Mouse (Mus musculus): ENCODE results near the gene Nav1.
"Not testable (repeated sequence)": the region's sequence is repeated elsewhere in the genome, so short reads cannot be mapped to it uniquely, and the experiment has no call there.

Gene Nav1

GRCm38 (mm10) chr1:135492406-135492805 lies 114.7 kb downstream of the Nav1 start:
- no peak for DNase-seq (ENCODE audit: low spot score in 2 of 2)

GRCm38 (mm10) chr1:135490931-135491666 lies 116.0 kb downstream of the Nav1 start:
- DNase-seq (ENCODE audit: low spot score in 2 of 2), result no peak

GRCm38 (mm10) chr1:135488879-135489278 lies 118.2 kb downstream of the Nav1 start:
- DNase-seq (ENCODE audit: low spot score in 2 of 2), result no peak

GRCm38 (mm10) chr1:135485179-135485578 lies 121.9 kb downstream of the Nav1 start:
- no peak for DNase-seq (ENCODE audit: low spot score in 2 of 2)

GRCm38 (mm10) chr1:135484503-135485051 lies 122.5 kb downstream of the Nav1 start:
- not testable (repeated sequence) for DNase-seq (ENCODE audit: low spot score in 2 of 2)

- no peak for DNase-seq (ENCODE audit: low spot score in 2 of 2)
Observed at GRCm38 (mm10) chr1:135483971-135484370, 123.1 kb downstream of the Nav1 start.

- DNase-seq (ENCODE audit: low spot score in 2 of 2), result no peak
Observed at GRCm38 (mm10) chr1:135482666-135483065, 124.4 kb downstream of the Nav1 start.

- DNase-seq (ENCODE audit: low spot score in 2 of 2), result peak in 1 of 2 experiments; percentile 50
Observed at GRCm38 (mm10) chr1:135481656-135482055, 125.4 kb downstream of the Nav1 start.

- DNase-seq (ENCODE audit: low spot score in 2 of 2), result no peak
Observed at GRCm38 (mm10) chr1:135480815-135481214, 126.3 kb downstream of the Nav1 start.

- DNase-seq (ENCODE audit: low spot score in 2 of 2), result no peak
Observed at GRCm38 (mm10) chr1:135475571-135475895, 131.6 kb downstream of the Nav1 start.

- no peak for DNase-seq (ENCODE audit: low spot score in 2 of 2)
Observed at GRCm38 (mm10) chr1:135474861-135475570, 132.1 kb downstream of the Nav1 start.

- DNase-seq (ENCODE audit: low spot score in 2 of 2), result no peak
Observed at GRCm38 (mm10) chr1:135472536-135472935, 134.6 kb downstream of the Nav1 start.

- no peak for DNase-seq (ENCODE audit: low spot score in 2 of 2)
Observed at GRCm38 (mm10) chr1:135471742-135472141, 135.4 kb downstream of the Nav1 start.

- DNase-seq (ENCODE audit: low spot score in 2 of 2), result no peak
Observed at GRCm38 (mm10) chr1:135470546-135470945, 136.5 kb downstream of the Nav1 start.

- no peak for DNase-seq (ENCODE audit: low spot score in 2 of 2)
Observed at GRCm38 (mm10) chr1:135467462-135467861, 139.6 kb downstream of the Nav1 start.

GRCm38 (mm10) chr1:135466935-135467334 lies 140.2 kb downstream of the Nav1 start:
- no peak for DNase-seq (ENCODE audit: low spot score in 2 of 2)

- DNase-seq (ENCODE audit: low spot score in 2 of 2), result no peak
Observed at GRCm38 (mm10) chr1:135465734-135466133, 141.4 kb downstream of the Nav1 start.

GRCm38 (mm10) chr1:135462736-135463135 lies 144.4 kb downstream of the Nav1 start:
- DNase-seq (ENCODE audit: low spot score in 2 of 2), result no peak

- DNase-seq (ENCODE audit: low spot score in 2 of 2), result no peak
Observed at GRCm38 (mm10) chr1:135462304-135462703, 144.8 kb downstream of the Nav1 start.

- DNase-seq (ENCODE audit: low spot score in 2 of 2), result peak; percentile 72 to 80
Observed at GRCm38 (mm10) chr1:135461097-135461730, 145.9 kb downstream of the Nav1 start.

- DNase-seq (ENCODE audit: low spot score in 2 of 2), result no peak
Observed at GRCm38 (mm10) chr1:135460521-135460920, 146.6 kb downstream of the Nav1 start.

- DNase-seq (ENCODE audit: low spot score in 2 of 2), result no peak
Observed at GRCm38 (mm10) chr1:135457860-135458259, 149.2 kb downstream of the Nav1 start.

Data from right cerebral cortex, postnatal 10 days (tissue).